Mouse (Mus musculus): ENCODE measurements around the gene Myo18b. TPM values are rescaled to one million over a fixed set of nuclear protein-coding genes. Genes with fewer than 3 reads are reported as not detected.

Myo18b gene
- total and polyA plus RNA-seq, 3 experiments: not detected

DNA sequence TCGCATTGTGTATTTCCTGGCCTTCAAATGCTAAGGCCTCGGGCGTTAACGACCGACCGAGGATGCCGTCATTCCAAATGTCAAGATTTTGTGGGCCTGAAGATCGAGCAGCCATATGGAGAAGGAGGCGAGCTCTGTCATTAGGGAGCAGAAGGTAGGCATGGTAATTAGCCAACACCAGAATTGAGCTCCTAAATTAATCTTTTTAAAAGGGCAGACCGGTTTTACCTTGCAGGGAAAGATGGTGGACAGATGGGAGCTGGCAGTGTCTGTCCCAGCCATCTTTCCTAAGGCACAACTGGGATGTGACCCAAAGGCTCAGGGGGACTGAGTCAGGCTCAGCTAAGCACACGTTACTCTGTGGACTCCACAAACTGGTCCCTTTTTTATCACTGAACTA is 151.6 kb downstream of the Myo18b start:
- in situ Hi-C loops (cut with MboI; ENCODE audit: low pct_ligation_motif_present, low pct_unique_long_range_greater_than_20kb, low sequenced_read_pairs) (no loop called here), dilution Hi-C loops (cut with MboI; ENCODE audit: extremely low pct_ligation_motif_present, extremely low pct_unique_long_range_greater_than_20kb, low sequenced_read_pairs) (no loop called here)
- Histone ChIP-seq H3K27ac (ENCODE audit: insufficient read depth, low read depth) (no peak overlapping the region), H3K4me3 (replicated peaks in 1 of 3; ENCODE audit: low read depth in 2 of 3, low read length in 2 of 3, poor library complexity in 1 of 3) (no peak overlapping the region), H3K4me2 (ENCODE audit: insufficient read depth, low read depth, poor library complexity, severe bottlenecking) (no peak overlapping the region), H3K9me3 (replicated peaks; ENCODE audit: low read length) (peaks cover 95% of the 10 kb centered on the region), H3K4me1 (ENCODE audit: control insufficient read depth in 1 of 2, insufficient read depth in 2 of 2) (no peaks in the 10 kb centered on the region), H3K9ac (ENCODE audit: insufficient read depth, low read depth) (no peak overlapping the region), H3K79me2 (replicated peaks; ENCODE audit: control insufficient read depth, extremely low read depth, insufficient read depth, poor library complexity, severe bottlenecking) (no peaks in the 10 kb centered on the region), H3K36me3 (replicated peaks in 1 of 2; ENCODE audit: control insufficient read depth in 1 of 2, insufficient read depth in 1 of 2, low read length in 1 of 2) (no peaks in the 10 kb centered on the region), H3K27me3 (replicated peaks) (no peaks in the 10 kb centered on the region)
- no peak for DNase-seq (ENCODE audit: extremely low read depth)
- no peak for TF ChIP-seq CTCF (conservative IDR thresholded peaks at IDR 0.05 in 1 of 2, IDR thresholded peaks at IDR 0.05 in 1 of 2; ENCODE audit: low read depth in 2 of 2, low read length in 2 of 2)
- no peak for TF ChIP-seq SMC3 (IDR thresholded peaks at IDR 0.05; ENCODE audit: low read depth, low read length)
- TF ChIP-seq UBTF (IDR thresholded peaks at IDR 0.05; ENCODE audit: low read depth, low read length): no peak

DNA sequence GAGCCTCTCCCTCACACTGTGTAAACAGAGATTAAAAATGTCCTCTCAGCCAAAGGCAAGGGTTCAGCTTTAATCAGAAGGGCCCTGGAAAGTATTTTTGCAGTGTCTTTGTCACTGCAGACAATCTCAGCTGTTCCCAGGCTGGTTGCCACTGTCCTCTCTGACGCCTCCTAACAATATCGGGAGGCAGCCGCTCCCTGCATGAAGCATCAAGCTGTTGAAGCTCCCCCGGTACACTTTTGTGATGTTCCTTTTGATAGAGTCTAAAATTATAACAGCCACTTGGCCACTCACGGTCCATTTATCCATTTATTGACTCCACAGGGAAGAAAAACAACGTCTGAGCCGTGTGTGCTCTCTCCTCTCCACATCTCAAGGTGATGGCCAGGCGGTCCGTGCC is 153.0 kb downstream of the Myo18b start:
- TF ChIP-seq JUND (conservative IDR thresholded peaks at IDR 0.05; ENCODE audit: low read depth, low read length) (no peak), MYC (IDR thresholded peaks at IDR 0.05; ENCODE audit: low read depth, low read length) (no peak), POLR2A (IDR thresholded peaks at IDR 0.05; ENCODE audit: low read depth, low read length) (no peak), USF1 (IDR thresholded peaks at IDR 0.05; ENCODE audit: low read depth, low read length) (no peak), ELF1 (IDR thresholded peaks at IDR 0.05; ENCODE audit: low read depth, low read length) (no peak), JUN (IDR thresholded peaks at IDR 0.05; ENCODE audit: insufficient read depth, low read depth, low read length) (no peak), KAT2A (IDR thresholded peaks at IDR 0.05; ENCODE audit: insufficient replicate concordance, low read length) (no peak), SIN3A (IDR thresholded peaks at IDR 0.05; ENCODE audit: low read length) (no peak), ZNF384 (IDR thresholded peaks at IDR 0.05; ENCODE audit: low read depth, low read length) (no peak), ZKSCAN1 (IDR thresholded peaks at IDR 0.05; ENCODE audit: borderline replicate concordance, low read depth, low read length) (no peak), MAZ (IDR thresholded peaks at IDR 0.05; ENCODE audit: low read depth, low read length) (no peak), MAFK (IDR thresholded peaks at IDR 0.05; ENCODE audit: insufficient replicate concordance, low read length) (no peak), SMC3 (IDR thresholded peaks at IDR 0.05; ENCODE audit: low read depth, low read length) (no peak), TBP (conservative IDR thresholded peaks at IDR 0.05; ENCODE audit: low read depth, low read length) (no peak), ZC3H11A (IDR thresholded peaks at IDR 0.05; ENCODE audit: low read depth, low read length) (no peak), E2F4 (IDR thresholded peaks at IDR 0.05; ENCODE audit: insufficient replicate concordance, low read depth, low read length) (no peak), NELFE (IDR thresholded peaks at IDR 0.05; ENCODE audit: low read depth, low read length) (no peak)
- Histone ChIP-seq H3K9ac (ENCODE audit: insufficient read depth, low read depth) (no peak overlapping the region), H3K4me1 (ENCODE audit: control insufficient read depth in 1 of 2, insufficient read depth in 2 of 2) (no peaks in the 10 kb centered on the region), H3K36me3 (replicated peaks in 1 of 2; ENCODE audit: control insufficient read depth in 1 of 2, insufficient read depth in 1 of 2, low read length in 1 of 2) (no peaks in the 10 kb centered on the region), H3K79me2 (replicated peaks; ENCODE audit: control insufficient read depth, extremely low read depth, insufficient read depth, poor library complexity, severe bottlenecking) (no peaks in the 10 kb centered on the region), H3K27me3 (replicated peaks) (no peaks in the 10 kb centered on the region), H3K4me3 (replicated peaks in 1 of 3; ENCODE audit: low read depth in 2 of 3, low read length in 2 of 3, poor library complexity in 1 of 3) (no peak overlapping the region), H3K4me2 (ENCODE audit: insufficient read depth, low read depth, poor library complexity, severe bottlenecking) (no peak overlapping the region), H3K9me3 (replicated peaks; ENCODE audit: low read length) (peaks cover 94% of the 10 kb centered on the region), H3K27ac (ENCODE audit: insufficient read depth, low read depth) (no peak overlapping the region)
- in situ Hi-C loops (cut with MboI; ENCODE audit: low pct_ligation_motif_present, low pct_unique_long_range_greater_than_20kb, low sequenced_read_pairs) (no loop called here), dilution Hi-C loops (cut with MboI; ENCODE audit: extremely low pct_ligation_motif_present, extremely low pct_unique_long_range_greater_than_20kb, low sequenced_read_pairs) (no loop called here)
- DNase-seq (ENCODE audit: extremely low read depth): no peak
